Mouse (Mus musculus): ENCODE measurements around the gene Bicc1.

DNA sequence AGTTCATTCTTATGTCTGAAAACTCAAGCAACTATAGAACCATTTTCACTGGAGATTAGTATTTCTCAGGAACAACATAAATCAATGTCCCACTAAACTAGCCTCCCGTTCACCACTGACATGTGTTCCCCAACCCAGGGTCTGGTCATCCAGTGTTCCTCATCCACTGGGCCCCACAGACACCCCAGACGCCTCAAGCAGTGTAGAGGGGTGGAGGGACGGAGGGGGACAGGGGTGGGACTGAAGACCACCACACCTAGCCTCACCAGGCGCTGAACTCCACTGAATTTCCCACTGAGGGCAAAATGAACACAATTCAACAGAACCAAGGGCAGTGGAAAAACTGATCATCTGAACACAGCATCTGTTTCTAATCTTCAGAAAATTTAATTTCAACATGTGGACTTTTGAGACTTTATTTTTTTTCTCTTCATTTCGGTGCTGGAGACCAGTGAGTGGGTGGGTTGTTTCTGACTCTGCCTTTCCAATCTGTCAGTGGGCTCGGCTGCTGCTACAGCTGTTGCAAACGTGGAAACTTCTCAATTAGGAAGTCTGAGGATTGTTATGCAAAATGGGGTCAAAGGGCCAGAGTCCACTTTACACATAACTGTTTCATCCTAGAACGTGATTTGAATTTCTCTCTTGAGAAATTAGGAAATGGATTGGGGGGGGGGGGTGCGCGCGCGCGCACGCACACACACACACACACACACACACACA is 21.2 kb downstream of the Bicc1 start:
- TF ChIP-seq CTCF (IDR thresholded peaks at IDR 0.05; ENCODE audit: control insufficient read depth, insufficient read depth, insufficient replicate concordance, low read depth, low read length) (no peak), POLR2A (IDR thresholded peaks at IDR 0.05; ENCODE audit: control insufficient read depth, low read depth, low read length) (no peak)
